Mouse (Mus musculus): ENCODE data around the gene 1700016D06Rik.

1700016D06Rik gene

DNA sequence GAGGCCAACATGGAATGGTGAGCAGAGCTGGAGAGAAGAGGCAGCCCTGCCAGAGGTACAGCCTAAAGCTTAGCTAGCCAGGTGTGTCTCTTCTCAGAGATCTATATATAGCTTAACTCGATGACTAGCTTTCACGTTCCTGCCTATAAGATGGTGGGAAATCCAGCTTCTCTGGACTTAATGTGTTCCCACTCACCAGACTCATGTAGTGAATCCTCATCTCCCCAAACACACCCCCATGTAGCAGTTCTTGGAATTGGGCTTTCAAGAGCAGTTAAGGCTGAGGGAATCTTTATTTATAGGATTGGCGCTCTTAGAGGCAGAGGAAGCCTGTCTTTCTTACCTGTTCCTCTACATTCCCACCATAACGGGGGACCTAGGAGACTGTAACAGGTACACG lies 13.6 kb downstream of the 1700016D06Rik start:
- TF ChIP-seq GATA4 (IDR thresholded peaks at IDR 0.05; ENCODE audit: insufficient replicate concordance, low read length) = no peak

DNA sequence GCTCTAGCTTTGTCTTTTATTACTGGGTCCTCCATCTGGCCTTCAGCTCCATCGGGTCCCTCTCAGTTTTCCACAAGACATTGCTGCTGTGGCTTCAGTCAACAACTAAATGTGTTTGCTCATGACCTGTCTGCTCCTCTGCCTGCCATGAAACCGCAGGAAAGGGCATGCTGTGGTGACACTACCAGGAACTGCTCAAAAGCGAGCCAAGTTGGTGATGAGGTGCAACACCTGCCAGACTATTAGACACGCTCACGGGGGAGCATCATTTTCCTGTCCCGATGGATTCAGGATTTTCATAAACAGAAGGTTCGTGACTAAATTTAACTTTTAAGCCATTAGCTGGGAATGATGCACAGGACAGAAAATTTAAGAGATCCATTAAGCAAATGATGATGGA lies 16.3 kb downstream of the 1700016D06Rik start:
- TF ChIP-seq GATA4 (IDR thresholded peaks at IDR 0.05; ENCODE audit: insufficient replicate concordance, low read length) = no peak

- no peak for TF ChIP-seq GATA4 (IDR thresholded peaks at IDR 0.05; ENCODE audit: insufficient replicate concordance, low read length)
Observed at GRCm38 (mm10) chr8:11668308-11668707, 32.6 kb downstream of the 1700016D06Rik start.

GRCm38 (mm10) chr8:11661969-11662368 lies 38.9 kb downstream of the 1700016D06Rik start:
- no peak for TF ChIP-seq GATA4 (IDR thresholded peaks at IDR 0.05; ENCODE audit: insufficient replicate concordance, low read length)

GRCm38 (mm10) chr8:11650021-11650420 lies 50.8 kb downstream of the 1700016D06Rik start:
- no peak for TF ChIP-seq GATA4 (IDR thresholded peaks at IDR 0.05; ENCODE audit: insufficient replicate concordance, low read length)

DNA sequence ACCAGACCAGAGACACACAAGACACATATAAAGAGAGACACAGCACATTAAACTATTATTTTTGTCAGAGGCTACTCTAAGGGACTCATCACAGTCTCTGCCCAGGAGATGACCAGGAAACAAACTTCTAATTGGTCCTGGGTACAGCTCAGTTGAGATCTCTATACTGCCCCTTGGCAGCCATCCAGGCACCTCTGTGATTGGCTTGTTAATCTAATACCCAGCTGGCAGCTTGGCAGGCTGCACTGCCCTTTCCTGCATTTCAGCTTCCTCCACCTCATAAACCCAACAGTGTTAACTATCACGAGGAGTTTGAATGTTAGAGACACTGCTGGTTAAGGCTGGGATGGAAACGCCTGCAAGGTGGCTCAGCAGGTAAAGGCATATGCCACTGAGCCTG lies 57.7 kb downstream of the 1700016D06Rik start:
- no peak for TF ChIP-seq GATA4 (IDR thresholded peaks at IDR 0.05; ENCODE audit: insufficient replicate concordance, low read length)

DNA sequence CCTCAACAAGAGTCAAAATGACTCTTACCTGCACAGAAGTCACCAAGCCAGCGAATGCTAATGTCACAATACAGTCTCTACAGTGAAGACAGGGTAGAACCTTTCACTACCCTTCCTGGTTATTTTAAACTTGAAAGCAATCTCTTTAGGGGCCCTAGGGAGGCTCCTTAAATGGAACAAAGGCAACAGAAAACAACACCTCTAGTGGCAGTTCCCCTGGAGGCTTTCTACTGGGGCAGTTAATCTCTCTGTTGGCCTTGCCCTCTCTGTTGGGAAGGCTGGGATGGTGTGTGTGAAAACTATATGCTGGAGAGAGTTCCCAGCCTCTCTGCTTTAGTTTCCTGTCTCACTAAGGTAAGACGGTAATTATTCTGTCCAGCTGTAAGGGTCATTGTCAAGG lies 60.3 kb downstream of the 1700016D06Rik start:
- no peak for TF ChIP-seq GATA4 (IDR thresholded peaks at IDR 0.05; ENCODE audit: insufficient replicate concordance, low read length)

GRCm38 (mm10) chr8:11637531-11637930 lies 63.3 kb downstream of the 1700016D06Rik start:
- no peak for TF ChIP-seq GATA4 (IDR thresholded peaks at IDR 0.05; ENCODE audit: insufficient replicate concordance, low read length)

- no peak for TF ChIP-seq GATA4 (IDR thresholded peaks at IDR 0.05; ENCODE audit: insufficient replicate concordance, low read length)
Observed at GRCm38 (mm10) chr8:11636324-11637057, 64.4 kb downstream of the 1700016D06Rik start.

GRCm38 (mm10) chr8:11635611-11636081 lies 65.2 kb downstream of the 1700016D06Rik start, which contains the start of gene Ankrd10:
Gene Ankrd10 (minus strand): TSS chr8:11635757.
- no peak for TF ChIP-seq GATA4 (IDR thresholded peaks at IDR 0.05; ENCODE audit: insufficient replicate concordance, low read length)

GRCm38 (mm10) chr8:11635012-11635577 lies 65.8 kb downstream of the 1700016D06Rik start:
- no peak; the same call in 1 of the 2 replicates for TF ChIP-seq GATA4 (IDR thresholded peaks at IDR 0.05; ENCODE audit: insufficient replicate concordance, low read length)

DNA sequence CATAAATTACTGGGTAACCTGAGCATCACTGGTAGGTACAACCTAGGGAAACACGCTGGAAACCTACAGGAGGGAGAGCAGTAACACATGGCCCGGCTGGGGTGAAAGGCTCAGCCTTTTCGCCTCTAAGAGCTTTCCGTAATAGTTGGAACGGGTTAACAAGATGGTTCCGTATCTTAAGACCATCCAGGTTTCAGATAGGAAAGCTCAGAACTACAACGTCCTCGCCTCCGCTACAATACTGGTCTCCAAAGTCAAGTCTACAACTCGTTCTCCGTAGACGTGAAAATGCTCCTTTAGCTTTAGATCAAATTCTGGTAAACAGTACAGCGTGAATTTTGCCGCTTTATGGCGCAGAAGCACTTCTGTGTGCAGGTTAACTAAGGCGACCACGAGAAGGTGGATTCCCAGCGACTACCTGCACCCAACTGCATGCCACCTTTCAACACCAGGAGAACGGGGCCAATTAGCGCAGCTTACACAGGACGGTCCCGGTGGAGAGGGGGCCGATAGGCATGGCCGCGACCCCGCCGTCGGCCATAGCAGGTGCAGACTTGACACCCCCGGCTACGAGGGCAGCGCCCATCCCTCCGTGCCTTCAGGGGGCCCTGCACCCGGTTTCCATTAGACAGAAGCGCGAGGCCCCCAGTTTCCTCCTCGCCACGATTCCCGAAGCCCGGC lies 66.4 kb downstream of the 1700016D06Rik start:
- TF ChIP-seq GATA4 (IDR thresholded peaks at IDR 0.05; ENCODE audit: insufficient replicate concordance, low read length) = no peak

- TF ChIP-seq GATA4 (IDR thresholded peaks at IDR 0.05; ENCODE audit: insufficient replicate concordance, low read length) = no peak
Observed at GRCm38 (mm10) chr8:11633414-11633813, 67.4 kb downstream of the 1700016D06Rik start.

- peak; percentile 69; the same call in 1 of the 2 replicates for TF ChIP-seq GATA4 (IDR thresholded peaks at IDR 0.05; ENCODE audit: insufficient replicate concordance, low read length)
Observed at GRCm38 (mm10) chr8:11632406-11632805, 68.5 kb downstream of the 1700016D06Rik start.

DNA sequence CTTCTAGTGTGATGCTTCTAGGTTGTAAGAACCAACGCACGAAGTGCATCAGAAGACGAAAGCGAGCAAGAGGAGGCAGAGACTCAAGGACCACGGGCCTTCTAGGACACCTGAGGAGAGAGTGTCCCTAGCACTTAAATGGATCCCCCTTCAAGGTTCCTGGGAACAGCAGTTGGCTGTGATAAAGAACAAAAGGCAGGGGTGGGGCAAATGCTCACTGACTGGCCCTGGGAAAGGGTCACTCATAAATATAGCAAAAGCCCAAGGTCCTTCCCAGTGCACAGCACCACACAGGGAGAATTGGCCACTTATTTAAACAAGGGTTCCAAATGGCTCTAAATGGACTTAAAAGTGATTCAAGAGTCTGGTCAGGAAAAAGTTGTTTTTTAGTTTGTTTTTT lies 71.7 kb downstream of the 1700016D06Rik start:
- TF ChIP-seq GATA4 (IDR thresholded peaks at IDR 0.05; ENCODE audit: insufficient replicate concordance, low read length) = no peak

Data from liver, adult (tissue).